Mouse (Mus musculus): ENCODE measurements around the gene Tex26. TPM values are rescaled to one million over a fixed set of nuclear protein-coding genes. Genes with fewer than 3 reads are reported as not detected.

Gene Tex26
- polyA plus RNA-seq, 1 experiment from 2014 or later: 2.1 TPM

Other genes starting within 250 kb of the Tex26 start
- gene Alox5ap, start 174.9 kb upstream of the Tex26 start, polyA plus RNA-seq (2015; fragmentation: Nextera tagmentation; extraction: Ambion mirVana): 8.3 and 8.8 TPM in 2 replicates
- gene Medag, start 27.9 kb upstream of the Tex26 start, polyA plus RNA-seq (2015; fragmentation: Nextera tagmentation; extraction: Ambion mirVana): 0.95 and 1.7 TPM in 2 replicates
- 0.46 and 0.75 TPM in 2 replicates for gene Wdr95, start 89.0 kb downstream of the Tex26 start, polyA plus RNA-seq (2015; fragmentation: Nextera tagmentation; extraction: Ambion mirVana)
- gene Hsph1, start 196.7 kb downstream of the Tex26 start, polyA plus RNA-seq (2015; fragmentation: Nextera tagmentation; extraction: Ambion mirVana): 108 and 112 TPM in 2 replicates
- 12.8 and 13.2 TPM in 2 replicates for gene B3glct, start 238.6 kb downstream of the Tex26 start, polyA plus RNA-seq (2015; fragmentation: Nextera tagmentation; extraction: Ambion mirVana)

Measured in forebrain, embryonic 15.5 days (tissue).